Mouse (Mus musculus) cortical plate, adult 2 months (tissue): ENCODE measurements around the gene Wdr60.

Experiments used
- CTCF ChIP-seq: fragments of 200-500 bp; IDR thresholded peaks from 2 replicates; pipeline ENCODE4 v1.5.1; 2011; ENCODE audit warnings: mild to moderate bottlenecking, control low read depth, low read length; ENCODE audit not compliant: insufficient read depth; ENCODE audit errors: extremely low read depth
- POLR2A ChIP-seq: fragments of 200-500 bp; IDR thresholded peaks from 2 replicates; pipeline ENCODE4 v1.6.1; 2011; ENCODE audit warnings: mild to moderate bottlenecking, low read length, control low read depth; ENCODE audit not compliant: insufficient read depth; ENCODE audit errors: extremely low read depth

DNA sequence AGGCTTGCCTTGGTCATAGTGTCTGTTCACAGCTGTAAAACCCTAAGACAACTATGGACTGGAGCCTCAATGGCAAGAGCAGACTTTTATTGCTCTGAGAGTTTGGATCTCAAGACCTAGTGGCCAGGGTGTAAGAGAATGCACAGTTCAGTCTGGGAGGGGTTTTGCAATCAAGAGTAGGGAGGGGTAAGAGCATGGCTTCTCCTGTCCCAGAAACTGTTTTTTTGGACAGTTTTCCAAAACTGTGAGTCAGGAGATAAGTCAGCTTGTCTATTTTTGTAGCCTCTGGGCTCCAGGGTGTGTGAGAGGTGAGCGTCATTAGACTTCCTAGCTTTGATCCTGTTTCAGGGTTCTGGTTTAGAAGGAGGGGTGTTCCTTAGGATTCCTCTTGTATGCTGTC is 15.7 kb upstream of the Wdr60 start:
- TF ChIP-seq CTCF (no peak), POLR2A (no peak)
